Mouse (Mus musculus) lung, embryonic 15.5 days (tissue): ENCODE measurements at regions not wholly inside any gene's neighbourhood (a gene's known extent, or its start where the extent isn't known, plus 50 kb on each side); places are given as distances from the start of the nearest gene placed in this dataset.

Experiments used
- ATAC-seq: fragments of 200-750 bp; cut with Nextera tagmentation; 2 replicates; pipeline ENCODE4 v1.8.0; 2017; ENCODE audit warnings: moderate number of reproducible peaks, borderline replicate concordance; ENCODE audit not compliant: low FRiP score, low TSS enrichment; ENCODE audit errors: extremely low read depth
- H3K27ac ChIP-seq: fragments of 300-500 bp; sonication (generic); 2 replicates; pipeline ENCODE4 v1.5.1; 2015; ENCODE audit warnings: moderate library complexity, mild to moderate bottlenecking, inconsistent platforms
- H3K27me3 ChIP-seq: fragments of 300-500 bp; sonication (generic); 2 replicates; pipeline ENCODE4 v1.6.1; 2015; ENCODE audit warnings: inconsistent platforms
- H3K36me3 ChIP-seq: fragments of 300-500 bp; sonication (generic); 2 replicates; pipeline ENCODE4 v1.6.1; 2015; ENCODE audit warnings: inconsistent platforms
- H3K4me1 ChIP-seq: fragments of 300-500 bp; sonication (generic); 2 replicates; pipeline ENCODE4 v1.6.1; 2015; ENCODE audit warnings: inconsistent platforms
- H3K4me2 ChIP-seq: fragments of 300-500 bp; sonication (generic); 2 replicates; pipeline ENCODE4 v1.6.1; 2015; ENCODE audit warnings: inconsistent platforms, mild to moderate bottlenecking, moderate library complexity
- H3K4me3 ChIP-seq: fragments of 300-500 bp; sonication (generic); 2 replicates; pipeline ENCODE4 v1.5.1; 2015; ENCODE audit warnings: mild to moderate bottlenecking, inconsistent platforms
- H3K9ac ChIP-seq: fragments of 300-500 bp; sonication (generic); 2 replicates; pipeline ENCODE4 v1.6.1; 2015; ENCODE audit warnings: inconsistent platforms
- H3K9me3 ChIP-seq: fragments of 300-500 bp; sonication (generic); 2 replicates; pipeline ENCODE4 v1.6.1; 2016; ENCODE audit warnings: inconsistent platforms
- WGBS: fragments of 180-500 bp; shearing (Covaris S2); methylation state at CpG from one replicate; pipeline ENCODE4 v1.1.7; 2015; 5-methylcytosine and 5-hydroxymethylcytosine counted together

DNA sequence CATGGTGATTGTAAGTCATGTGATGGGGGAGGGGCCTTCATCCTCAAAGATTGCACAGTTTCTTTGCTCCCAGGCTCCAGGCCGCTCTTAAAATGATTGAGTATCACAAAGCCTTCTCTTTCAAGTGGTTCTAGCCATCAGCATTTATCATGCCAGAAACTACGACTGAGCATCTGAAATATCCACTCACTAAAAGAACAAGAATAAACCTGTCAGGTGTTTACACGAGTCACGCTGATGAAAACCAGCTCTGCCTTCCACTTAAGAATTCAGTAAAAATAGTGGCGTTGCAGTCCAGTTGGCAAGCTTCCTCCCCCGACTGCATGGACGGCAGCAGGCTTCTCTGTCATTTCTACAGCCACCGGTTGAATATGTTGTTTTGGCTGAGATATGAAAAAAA lies 136.2 kb downstream of the Ndufa10 start:
- WGBS: 32% methylated on average over 8 of the region's 8 CpGs
- Histone ChIP-seq H3K27me3 (no peaks in the 10 kb centered on the region), H3K9ac (no peak overlapping the region), H3K4me2 (no peak overlapping the region), H3K9me3 (no peaks in the 10 kb centered on the region), H3K4me3 (no peak overlapping the region), H3K27ac (no peak overlapping the region), H3K36me3 (no peaks in the 10 kb centered on the region), H3K4me1 (no peaks in the 10 kb centered on the region)
- no peak for ATAC-seq

DNA sequence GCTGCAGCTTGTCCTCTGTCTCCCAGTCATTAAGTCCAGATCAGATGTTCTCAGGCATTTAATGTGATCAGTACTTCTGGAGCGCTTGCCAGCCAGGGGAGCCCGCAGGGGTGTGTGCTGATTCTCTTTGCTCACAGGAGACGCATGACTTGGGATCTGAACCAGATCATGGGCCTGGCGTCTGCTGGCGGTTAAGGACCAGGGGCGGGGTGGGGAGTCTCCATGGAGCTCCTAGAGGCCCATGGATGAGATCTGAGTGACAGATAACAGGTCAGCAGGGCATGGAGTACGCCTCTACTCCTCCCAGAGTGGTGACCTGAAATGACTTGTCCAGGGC lies 136.7 kb upstream of the Hdac4 start:
- H3K27ac ChIP-seq: no peak overlapping the region
- no peak; the same call in 1 of the 2 replicates for ATAC-seq
- no peaks in the 10 kb centered on the region for H3K27me3 ChIP-seq
- no peaks in the 10 kb centered on the region for H3K9me3 ChIP-seq
- no peak overlapping the region for H3K4me2 ChIP-seq
- no peaks in the 10 kb centered on the region for H3K36me3 ChIP-seq
- H3K4me1 ChIP-seq: no peaks in the 10 kb centered on the region
- no peak overlapping the region for H3K9ac ChIP-seq
- 67% methylated on average over 7 of the region's 7 CpGs for WGBS
- no peak overlapping the region for H3K4me3 ChIP-seq

DNA sequence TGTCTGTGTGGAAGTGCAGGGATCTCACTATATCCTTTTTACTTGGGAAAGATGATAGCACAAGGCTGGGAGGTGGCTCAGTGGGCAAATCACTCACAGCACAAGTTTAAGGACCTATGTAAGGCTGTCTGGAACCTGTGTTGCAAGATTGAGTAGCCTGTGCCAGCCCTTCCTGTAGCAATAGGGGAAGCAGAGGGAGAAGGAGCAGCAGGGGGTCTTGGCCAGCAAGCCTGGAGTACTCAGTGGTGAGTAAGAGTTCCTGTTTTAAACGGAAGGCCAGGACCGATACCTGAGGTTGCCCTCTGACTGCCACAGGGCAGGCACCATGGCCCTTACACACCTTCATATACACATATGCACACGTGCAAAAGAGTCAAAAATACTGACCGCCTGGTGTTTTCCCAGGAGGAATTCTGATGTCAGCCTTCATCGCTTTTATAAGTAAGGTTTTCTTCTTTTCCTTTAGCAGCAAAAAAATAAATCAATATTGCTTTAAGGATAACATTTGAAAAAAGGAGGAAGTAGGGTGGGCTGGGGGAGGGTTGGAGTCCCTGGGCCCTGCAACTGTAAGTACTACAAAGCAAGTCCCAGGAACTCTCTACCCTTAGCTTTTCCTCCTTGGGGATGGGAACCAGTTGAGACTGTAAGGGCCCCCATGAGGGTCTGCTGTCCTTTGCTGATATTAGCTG lies 136.2 kb upstream of the Hdac4 start:
- Histone ChIP-seq H3K36me3 (no peaks in the 10 kb centered on the region), H3K27ac (no peak overlapping the region), H3K4me1 (no peaks in the 10 kb centered on the region), H3K27me3 (no peaks in the 10 kb centered on the region), H3K4me3 (no peak overlapping the region), H3K9ac (no peak overlapping the region), H3K4me2 (no peak overlapping the region), H3K9me3 (no peaks in the 10 kb centered on the region)
- WGBS: 76% methylated on average over 5 of the region's 5 CpGs
- ATAC-seq: no peak

DNA sequence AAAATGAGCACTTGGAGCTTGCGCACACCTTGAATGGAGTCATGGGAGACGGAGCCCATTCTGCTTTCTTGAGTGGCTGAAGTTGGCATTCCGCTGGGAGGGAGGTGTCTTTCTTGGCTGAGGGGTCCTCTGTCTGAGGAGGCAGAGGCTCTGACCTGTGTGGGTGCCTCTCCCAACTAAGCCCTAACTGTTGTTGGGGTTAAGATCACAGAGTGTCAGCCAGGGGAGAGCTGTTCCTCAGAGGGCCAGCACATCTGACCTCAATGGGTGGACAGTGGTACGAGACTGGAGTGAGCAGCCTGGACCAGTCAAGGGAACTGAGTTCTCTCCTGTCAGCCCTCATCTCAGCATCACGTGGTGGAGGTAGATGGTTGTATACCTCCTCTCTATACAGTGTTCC lies 134.7 kb upstream of the Hdac4 start:
- no peaks in the 10 kb centered on the region for H3K9me3 ChIP-seq
- no peak for ATAC-seq
- H3K4me1 ChIP-seq: no peaks in the 10 kb centered on the region
- H3K36me3 ChIP-seq: no peaks in the 10 kb centered on the region
- H3K27ac ChIP-seq: no peak overlapping the region
- H3K4me3 ChIP-seq: no peak overlapping the region
- H3K9ac ChIP-seq: no peak overlapping the region
- 57% methylated on average over 5 of the region's 5 CpGs for WGBS
- H3K4me2 ChIP-seq: no peak overlapping the region
- no peaks in the 10 kb centered on the region for H3K27me3 ChIP-seq

DNA sequence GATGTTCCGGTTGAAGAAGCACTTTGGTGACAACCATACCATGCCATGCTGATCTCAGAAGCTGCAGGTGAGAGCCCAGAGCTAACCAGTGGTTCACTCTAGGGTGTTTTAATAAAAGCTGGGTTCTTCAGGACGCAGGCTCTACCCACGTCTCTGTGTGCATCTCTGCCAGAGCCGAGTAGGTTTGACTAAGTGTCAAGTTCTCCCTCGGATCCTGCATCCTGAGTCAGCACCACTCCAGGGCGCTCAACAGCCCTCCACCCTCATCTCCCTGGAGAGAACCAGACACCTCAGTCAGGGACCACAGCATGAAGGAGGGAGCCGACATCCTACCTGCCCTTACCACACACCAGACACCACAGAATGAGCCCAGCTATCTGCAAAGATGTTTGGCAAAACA lies 134.0 kb upstream of the Hdac4 start:
- H3K27me3 ChIP-seq: no peaks in the 10 kb centered on the region
- H3K4me3 ChIP-seq: no peak overlapping the region
- no peak overlapping the region for H3K27ac ChIP-seq
- H3K36me3 ChIP-seq: no peaks in the 10 kb centered on the region
- WGBS: 52% methylated on average over 7 of the region's 7 CpGs
- no peak overlapping the region for H3K4me2 ChIP-seq
- H3K9me3 ChIP-seq: no peaks in the 10 kb centered on the region
- ATAC-seq: no peak
- no peaks in the 10 kb centered on the region for H3K4me1 ChIP-seq
- no peak overlapping the region for H3K9ac ChIP-seq

DNA sequence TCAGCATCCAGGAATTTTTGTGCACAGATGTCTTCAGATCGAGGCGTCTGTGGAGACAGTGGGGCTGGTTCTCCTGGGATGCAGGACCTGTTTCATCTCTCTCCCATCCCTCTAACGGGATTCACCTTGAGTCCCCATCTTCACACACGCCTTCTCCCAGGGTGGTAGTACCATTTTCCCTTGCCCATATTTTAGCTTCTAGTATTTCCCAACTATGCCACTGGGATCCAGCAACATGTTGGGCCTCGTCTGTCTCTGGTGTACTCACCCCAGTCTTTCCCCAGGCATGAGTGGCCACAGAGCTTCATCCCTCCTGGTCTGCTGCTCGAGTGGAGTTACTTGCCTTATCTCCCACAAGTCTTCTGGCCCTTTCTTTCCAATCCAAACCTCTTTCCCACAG lies 131.6 kb upstream of the Hdac4 start:
- no peak for ATAC-seq
- no peaks in the 10 kb centered on the region for H3K27me3 ChIP-seq
- 71% methylated on average over 6 of the region's 6 CpGs for WGBS
- peaks cover 10% of the 10 kb centered on the region for H3K4me1 ChIP-seq
- no peaks in the 10 kb centered on the region for H3K9me3 ChIP-seq
- no peak overlapping the region for H3K4me3 ChIP-seq
- no peaks in the 10 kb centered on the region for H3K36me3 ChIP-seq
- no peak overlapping the region for H3K27ac ChIP-seq
- H3K4me2 ChIP-seq: no peak overlapping the region
- H3K9ac ChIP-seq: no peak overlapping the region

DNA sequence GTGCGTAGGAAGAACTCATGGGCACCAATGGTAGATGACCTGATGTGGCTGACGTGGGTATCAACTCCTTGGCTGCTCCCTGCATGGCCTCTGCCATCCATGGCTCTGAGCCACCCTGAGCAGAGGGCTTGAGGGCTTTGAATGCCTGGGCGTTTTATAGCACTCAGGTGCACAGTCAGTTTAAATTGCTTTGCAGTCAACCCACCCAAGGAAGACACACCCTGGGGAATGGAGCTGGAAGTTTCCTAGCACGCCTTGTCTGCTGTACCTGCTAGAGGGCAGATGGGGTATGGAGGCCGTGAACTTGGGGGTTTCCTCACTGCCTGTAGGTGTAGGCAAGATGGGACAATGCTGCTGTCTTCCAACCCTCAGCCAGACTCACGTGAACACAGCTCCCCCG lies 129.8 kb upstream of the Hdac4 start:
- H3K36me3 ChIP-seq: no peaks in the 10 kb centered on the region
- 82% methylated on average over 7 of the region's 7 CpGs for WGBS
- H3K27me3 ChIP-seq: no peaks in the 10 kb centered on the region
- H3K4me1 ChIP-seq: peaks cover 10% of the 10 kb centered on the region
- no peak overlapping the region for H3K4me3 ChIP-seq
- no peak overlapping the region for H3K9ac ChIP-seq
- H3K27ac ChIP-seq: no peak overlapping the region
- no peaks in the 10 kb centered on the region for H3K9me3 ChIP-seq
- H3K4me2 ChIP-seq: no peak overlapping the region
- no peak for ATAC-seq

DNA sequence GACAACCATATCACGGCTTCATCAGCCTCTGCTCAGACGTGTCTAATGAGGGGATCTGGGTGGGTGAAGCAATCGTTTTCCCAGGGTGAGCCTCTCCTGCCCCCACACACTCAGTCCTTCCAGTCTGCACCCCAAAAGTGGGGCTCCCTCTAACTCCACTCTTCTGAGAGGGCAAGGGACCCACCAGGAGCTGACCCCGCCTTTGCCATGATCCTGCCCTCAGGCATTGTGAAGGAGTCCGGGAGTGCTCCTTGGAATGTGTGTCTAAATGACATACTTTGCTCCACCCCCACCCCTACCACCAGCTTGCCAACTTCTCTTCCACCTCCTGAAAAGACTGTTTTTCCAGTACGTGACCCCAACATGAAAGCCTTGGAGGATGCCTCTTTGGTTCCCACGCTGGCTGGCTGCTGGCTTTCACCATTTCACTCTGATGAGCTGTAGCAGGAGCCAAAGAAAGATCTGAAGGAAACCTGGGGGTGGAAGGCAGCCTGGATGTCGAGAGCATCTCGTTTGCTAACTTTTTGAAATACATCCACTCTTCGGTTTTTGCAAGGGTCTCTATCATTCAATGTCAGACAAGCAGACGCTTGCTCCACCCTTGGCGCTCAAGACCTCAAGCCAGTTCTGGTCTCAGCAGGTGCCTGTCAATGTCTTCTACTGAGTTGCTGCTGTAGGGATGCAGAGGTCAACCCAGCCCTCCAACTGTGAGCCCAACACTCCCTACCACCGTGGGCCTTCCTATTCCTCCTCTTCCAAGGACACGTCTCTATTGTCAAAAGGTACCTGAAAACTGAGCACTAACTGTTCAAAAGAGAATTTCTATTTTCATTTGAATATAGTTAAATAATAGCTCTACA lies 128.8 kb upstream of the Hdac4 start:
- Histone ChIP-seq H3K27ac (no peak overlapping the region), H3K4me3 (no peak overlapping the region), H3K27me3 (no peaks in the 10 kb centered on the region), H3K4me2 (no peak overlapping the region), H3K36me3 (no peaks in the 10 kb centered on the region), H3K4me1 (peaks cover 10% of the 10 kb centered on the region), H3K9me3 (no peaks in the 10 kb centered on the region), H3K9ac (no peak overlapping the region)
- ATAC-seq: no peak
- 43% methylated on average over 14 of the region's 14 CpGs for WGBS

DNA sequence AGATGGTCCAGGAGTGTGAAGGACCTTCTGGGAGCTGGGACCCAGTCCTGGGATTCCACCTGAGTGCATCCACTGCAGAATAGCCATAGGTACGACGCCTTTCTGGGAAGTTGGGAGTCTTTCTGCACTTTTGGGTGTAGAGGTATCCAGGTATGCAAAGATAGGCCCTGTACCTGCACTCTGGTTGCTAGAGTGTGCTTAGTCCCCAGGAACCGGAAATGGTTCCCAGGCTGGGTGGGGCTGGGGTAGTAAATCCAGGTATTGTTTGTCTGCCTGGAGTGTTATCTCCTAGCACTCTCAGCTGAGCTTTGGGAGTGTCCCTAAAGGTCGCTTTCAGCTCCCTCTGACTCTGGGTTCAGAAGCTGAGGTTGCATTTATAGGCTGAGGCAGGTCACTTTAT lies 121.6 kb upstream of the Hdac4 start:
- Histone ChIP-seq H3K27me3 (no peaks in the 10 kb centered on the region), H3K36me3 (no peaks in the 10 kb centered on the region), H3K4me3 (no peak overlapping the region), H3K4me1 (0 out of 2 replicates have a peak, but pooled peaks cover 5% of the 10 kb centered on the region), H3K9me3 (no peaks in the 10 kb centered on the region), H3K9ac (no peak overlapping the region), H3K4me2 (no peak overlapping the region), H3K27ac (no peak overlapping the region)
- no peak for ATAC-seq
- WGBS: 81% methylated on average over 4 of the region's 4 CpGs

DNA sequence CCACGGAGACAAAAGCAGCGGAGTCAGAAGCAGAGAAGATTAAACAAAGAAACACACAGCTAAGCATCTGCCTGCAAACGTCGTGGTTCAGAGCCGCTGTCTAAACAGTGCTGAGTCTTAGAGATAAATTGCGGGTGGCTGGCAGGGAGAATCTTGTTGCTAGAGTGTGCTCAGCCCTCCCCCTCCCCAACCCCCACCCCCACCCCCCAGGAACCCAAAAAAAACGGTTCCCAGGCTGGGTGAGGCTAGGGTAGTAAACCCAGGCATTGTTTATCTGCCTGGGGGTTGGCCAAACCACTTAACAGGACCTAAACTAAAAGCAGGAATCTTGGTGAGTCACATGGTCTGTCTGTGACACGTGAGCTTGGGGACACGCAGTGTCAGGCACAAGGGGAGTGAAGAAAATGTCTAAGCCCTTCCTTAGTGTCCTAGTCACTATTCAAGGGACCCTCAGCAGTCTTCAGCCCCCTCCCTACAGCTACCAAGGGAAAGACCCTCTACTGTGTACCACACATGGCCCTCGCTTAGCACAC lies 120.8 kb upstream of the Hdac4 start:
- H3K36me3 ChIP-seq: no peaks in the 10 kb centered on the region
- peak; percentile 46; the same call in 1 of the 2 replicates for ATAC-seq
- H3K4me3 ChIP-seq: no peak overlapping the region
- peak overlapping the region; percentile 24; the same call in 1 of the 2 replicates for H3K4me2 ChIP-seq
- H3K9me3 ChIP-seq: no peaks in the 10 kb centered on the region
- H3K27ac ChIP-seq: no peak overlapping the region
- H3K9ac ChIP-seq: no peak overlapping the region
- H3K4me1 ChIP-seq: 0 out of 2 replicates have a peak, but pooled peaks cover 5% of the 10 kb centered on the region
- WGBS: 12% methylated on average over 10 of the region's 10 CpGs
- H3K27me3 ChIP-seq: no peaks in the 10 kb centered on the region

DNA sequence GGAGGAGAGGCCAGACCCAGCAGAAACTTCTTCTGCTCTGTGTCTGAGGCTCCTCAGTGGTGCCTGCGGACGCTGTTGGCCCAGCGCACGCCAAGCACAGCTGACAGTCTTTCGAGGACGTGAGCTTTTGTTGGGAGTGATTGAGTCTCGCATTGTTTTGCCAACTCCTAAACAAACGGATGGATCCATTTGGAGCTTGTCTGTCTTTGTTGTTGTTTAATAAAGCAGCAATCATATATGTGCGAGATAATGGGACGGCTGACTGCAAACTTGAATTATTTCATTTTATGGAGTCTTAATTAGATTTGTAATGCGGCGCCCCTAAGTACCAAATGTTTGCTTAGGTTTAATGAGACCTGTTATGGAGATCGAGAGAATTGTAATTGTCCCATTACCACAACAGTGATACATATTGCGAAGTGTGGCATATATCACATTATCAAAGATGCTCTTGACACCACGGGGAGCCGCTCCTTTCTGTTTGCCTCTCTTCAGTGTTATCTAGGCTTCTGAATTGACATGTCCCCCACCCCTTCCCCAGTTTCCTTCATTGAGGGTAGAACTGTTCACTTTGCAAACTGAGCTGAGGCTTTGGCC lies 117.6 kb upstream of the Hdac4 start:
- Histone ChIP-seq H3K9ac (no peak overlapping the region), H3K36me3 (no peaks in the 10 kb centered on the region), H3K4me3 (no peak overlapping the region), H3K27me3 (no peaks in the 10 kb centered on the region), H3K27ac (no peak overlapping the region), H3K9me3 (no peaks in the 10 kb centered on the region), H3K4me2 (no peak overlapping the region), H3K4me1 (0 out of 2 replicates have a peak, but pooled peaks cover 5% of the 10 kb centered on the region)
- WGBS: 73% methylated on average over 16 of the region's 16 CpGs
- ATAC-seq: no peak

DNA sequence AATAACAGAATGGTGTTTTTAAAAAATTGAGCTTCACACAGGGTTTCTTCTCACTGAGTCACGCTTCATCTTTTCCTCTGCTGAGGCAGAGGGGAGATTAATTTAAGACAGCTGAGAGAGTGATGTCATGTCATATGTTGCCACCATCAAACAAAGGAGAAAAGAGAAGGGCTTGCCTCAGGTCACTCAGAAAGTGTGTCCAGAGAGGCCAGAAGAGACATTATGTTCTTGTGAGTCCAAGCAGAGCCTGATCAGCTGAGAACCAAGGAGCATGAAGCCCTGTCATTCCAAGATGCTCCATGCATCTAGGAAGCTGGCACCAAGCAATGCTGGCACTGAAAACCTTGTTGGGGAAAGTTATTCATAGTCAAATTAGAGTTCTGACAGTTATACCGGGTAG lies 114.4 kb upstream of the Hdac4 start:
- ATAC-seq: no peak
- 69% methylated on average over 2 of the region's 2 CpGs for WGBS
- no peak overlapping the region for H3K27ac ChIP-seq
- no peak overlapping the region for H3K4me3 ChIP-seq
- H3K4me2 ChIP-seq: no peak overlapping the region
- H3K36me3 ChIP-seq: no peaks in the 10 kb centered on the region
- no peaks in the 10 kb centered on the region for H3K9me3 ChIP-seq
- H3K27me3 ChIP-seq: no peaks in the 10 kb centered on the region
- H3K4me1 ChIP-seq: no peaks in the 10 kb centered on the region
- no peak overlapping the region for H3K9ac ChIP-seq
